Mouse (Mus musculus) right cerebral cortex, adult 18-20 months (tissue): Measurements from ENCODE around the gene Fzd9.
A peak's percentile ranks its signal among the peaks of the same experiment; 100 is the strongest.

ENCODE experiments used
- DNase-seq: peaks from one replicate; pipeline ENCODE4 v3.0.0; 2022; ENCODE audit warnings: mixed read lengths

Gene Fzd9

DNA sequence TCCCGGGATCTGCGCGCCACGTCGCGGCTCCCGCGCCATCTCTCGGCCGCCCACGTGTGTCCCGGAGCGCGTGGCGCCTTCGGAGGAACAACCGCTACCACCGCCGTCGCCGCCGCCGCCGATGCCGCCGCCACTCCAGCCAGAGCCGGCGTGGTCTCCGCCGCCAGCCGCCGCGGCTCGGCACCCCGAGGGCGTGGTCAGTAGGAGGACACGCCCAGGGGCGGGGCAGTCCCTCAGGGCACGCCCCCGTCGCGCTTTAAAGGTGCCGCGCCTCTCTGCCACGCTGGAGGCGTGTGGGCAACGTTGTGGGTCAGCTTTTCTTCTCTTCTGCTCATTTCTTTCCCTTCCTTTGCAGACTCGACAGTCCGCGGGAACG is at the start of gene Fzd9:
Gene Fzd9 (minus strand): TSS at position 152 of the 376 bp plus-strand sequence.
- DNase-seq, result peak; percentile 84

DNA sequence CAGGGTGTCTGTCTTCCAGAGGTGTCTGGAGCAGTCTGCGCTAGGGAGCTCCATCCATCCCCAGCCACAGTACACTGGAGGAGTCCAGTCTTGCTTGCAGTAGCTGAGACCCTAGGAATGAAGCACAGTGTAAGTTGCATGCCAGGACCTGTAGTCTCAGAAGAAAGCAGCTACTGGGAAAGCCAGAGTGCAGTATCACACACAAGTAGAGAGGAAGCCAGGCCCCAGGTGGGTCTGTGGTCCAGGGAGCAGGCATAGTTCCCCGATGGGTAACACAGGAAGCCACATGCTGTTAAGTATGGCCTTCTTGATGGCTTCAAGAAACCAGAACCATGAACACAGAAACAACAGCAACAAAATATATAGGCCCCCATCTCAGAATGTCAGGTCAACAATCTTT is 41.0 kb upstream of the Fzd9 start:
- DNase-seq, result no peak

DNA sequence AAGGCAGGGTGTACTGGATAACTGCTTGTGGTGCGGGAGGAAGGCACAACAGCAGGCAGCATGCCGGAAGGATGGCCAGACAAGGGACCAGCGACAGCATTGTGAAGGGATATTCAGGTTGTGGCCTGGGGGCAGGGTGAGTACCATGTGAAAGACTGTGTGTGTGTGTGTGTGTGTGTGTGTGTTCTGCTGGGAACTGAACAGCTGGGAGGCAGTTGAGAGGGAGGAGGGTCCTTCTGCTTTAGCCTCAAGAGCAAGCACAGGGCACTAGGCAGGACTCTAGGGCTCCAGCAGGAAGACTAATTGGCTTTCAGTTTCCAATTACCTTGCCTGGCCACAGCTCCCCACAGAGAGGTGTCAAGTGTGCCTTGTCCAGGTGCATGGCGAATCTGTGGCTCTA is 40.2 kb upstream of the Fzd9 start:
- DNase-seq, result no peak

DNA sequence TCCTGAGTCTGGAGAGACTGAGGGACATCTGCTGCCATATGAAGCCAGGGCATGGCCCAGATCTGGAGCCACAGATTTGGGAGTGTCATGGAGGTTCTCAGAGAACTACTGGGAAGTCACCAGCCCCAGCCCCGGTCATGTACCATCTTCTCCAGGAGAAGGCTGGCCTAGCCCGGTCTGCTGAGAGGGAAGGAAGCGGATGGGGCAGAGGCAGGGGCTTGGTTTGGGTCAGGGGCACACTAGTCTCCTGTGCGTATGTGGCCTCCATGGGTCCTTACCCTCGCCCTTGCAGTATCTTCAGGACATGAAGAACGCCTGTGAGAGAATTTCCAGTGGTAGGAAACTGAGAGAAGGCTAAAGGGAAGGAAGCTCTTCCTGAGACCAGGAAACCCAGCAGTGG is 39.7 kb upstream of the Fzd9 start:
- no peak for DNase-seq

DNA sequence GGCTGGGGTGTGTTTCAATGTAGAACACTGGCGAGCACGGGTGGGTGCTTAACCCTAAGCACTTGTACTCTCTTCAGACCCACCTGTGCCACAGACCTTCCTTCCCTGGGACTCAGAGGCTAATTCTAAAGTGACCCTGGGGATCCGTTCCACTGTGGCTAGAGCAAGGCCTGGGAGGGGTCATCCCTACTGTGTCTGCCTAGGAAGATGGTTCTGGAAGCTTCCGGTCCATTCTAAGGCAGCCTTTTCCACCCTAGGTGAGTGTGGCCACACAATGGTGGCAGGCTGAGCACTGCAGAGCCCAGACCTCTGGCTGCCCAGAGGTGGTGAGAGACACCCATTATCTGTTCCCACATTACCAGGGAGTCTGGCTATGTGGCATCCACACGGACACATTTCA is 35.9 kb upstream of the Fzd9 start:
- DNase-seq, result no peak

DNA sequence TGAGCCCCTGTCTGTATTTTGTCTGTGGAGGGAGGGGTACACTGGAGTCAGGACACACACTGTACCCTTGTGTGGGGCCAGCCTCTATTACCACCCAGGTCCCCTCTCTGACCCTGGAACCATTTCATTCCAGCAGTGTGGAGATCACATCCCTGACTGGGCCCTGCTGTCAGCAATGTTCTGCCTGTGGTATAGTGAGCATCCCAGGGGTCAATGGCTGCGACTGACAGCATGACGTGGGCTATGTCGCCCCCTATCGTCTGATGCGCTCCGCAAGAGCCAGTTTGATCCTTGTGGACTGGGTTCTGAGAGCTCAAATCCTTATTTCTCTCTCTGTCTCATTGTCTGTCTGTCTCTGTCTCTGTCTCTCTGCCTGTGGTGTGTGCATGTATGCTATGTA is 35.2 kb upstream of the Fzd9 start:
- peak; percentile 63 for DNase-seq

DNA sequence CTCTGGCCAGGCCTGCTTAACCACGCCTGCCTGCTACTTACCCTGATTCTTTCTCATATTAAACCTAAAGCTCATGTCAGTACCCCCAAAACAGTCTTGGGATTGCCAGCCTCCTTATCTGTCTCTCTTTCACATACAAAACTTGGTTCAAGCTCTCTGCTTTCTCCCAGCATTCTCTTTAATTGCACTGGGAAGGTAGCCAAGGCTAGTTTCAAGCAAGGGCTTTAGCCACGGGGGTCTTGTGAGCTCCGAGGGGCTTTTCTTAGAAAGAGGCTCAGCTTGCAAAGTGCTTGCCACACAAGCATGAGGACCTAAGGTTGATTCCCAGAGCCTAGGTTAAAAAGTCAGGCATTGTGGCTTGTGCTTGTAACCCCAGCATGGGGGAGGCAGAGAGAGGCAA is 34.2 kb upstream of the Fzd9 start:
- no peak for DNase-seq

DNA sequence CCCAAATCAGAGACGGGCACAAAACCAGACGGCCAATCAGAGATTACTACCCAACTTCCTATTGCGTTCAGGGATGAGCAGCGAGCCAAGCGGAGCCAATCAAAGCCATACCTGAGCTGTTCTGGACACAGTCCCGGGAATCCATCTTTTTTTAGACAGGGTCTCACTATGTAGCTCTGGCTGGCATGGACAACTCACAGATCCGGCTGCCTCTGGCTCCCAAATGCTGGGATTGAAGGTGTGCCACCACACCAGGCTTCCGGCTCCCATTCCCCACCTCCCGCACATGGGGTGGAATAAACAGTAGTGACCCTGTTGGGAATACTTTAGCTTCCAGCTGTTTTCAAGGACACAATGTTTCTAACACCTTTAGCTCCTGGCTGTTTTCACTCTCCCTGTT is 29.2 kb upstream of the Fzd9 start:
- DNase-seq, result no peak

DNA sequence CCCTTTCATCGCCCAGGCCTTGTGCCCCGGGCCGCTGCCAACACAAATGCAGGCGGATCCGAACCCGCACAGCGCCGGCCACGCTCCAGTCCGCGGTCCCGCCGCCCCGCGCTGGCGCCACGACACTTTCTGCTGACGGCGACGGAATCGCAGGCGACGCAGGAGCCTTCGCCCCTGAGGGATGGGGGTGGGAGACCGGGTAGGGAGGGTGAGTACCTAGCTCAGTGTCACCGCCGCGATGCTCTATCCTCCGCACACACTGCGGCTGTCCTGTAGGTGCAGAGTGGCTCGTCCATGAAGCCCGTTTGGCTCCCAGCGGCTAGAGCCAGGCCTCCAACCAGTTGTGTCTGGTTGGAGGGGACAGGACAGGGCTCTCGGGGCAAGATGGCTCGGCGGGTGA is 25.6 kb upstream of the Fzd9 start:
- no peak for DNase-seq

DNA sequence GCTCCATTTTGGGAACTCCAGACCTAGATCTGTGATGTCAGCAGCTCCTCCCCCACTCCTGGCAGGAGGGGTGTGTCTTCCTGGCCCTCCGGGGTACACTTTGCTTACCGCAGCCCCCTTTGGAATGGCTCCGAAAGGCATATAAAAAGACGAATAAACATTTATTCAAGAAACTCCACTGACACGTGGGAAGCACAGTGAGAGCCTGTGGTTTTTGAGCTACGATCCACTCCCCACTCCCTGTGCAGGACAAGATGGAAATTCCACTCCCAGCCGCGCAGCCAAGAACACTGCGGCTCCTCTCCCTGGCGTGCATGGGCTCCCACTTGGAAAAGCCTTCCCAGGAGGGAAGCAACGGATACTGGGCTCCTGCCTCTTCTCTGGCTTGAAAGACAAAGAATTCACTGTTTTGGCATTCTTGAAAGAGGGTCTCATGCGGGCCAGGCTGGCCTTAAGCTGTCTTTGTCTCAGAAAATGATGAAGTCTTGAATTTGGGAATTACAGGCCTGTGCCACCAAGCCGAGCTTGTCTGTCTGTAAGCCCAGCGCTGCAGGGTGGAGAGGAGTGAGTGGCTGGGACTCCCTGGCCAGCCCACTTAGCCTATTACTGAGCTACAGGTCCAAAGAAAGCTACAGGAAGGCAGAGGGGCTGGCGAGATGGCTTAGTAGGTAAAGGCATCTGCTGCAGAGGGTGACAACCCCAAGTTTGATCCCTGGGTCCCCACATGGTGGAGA is 23.8 kb upstream of the Fzd9 start:
- no peak for DNase-seq

DNA sequence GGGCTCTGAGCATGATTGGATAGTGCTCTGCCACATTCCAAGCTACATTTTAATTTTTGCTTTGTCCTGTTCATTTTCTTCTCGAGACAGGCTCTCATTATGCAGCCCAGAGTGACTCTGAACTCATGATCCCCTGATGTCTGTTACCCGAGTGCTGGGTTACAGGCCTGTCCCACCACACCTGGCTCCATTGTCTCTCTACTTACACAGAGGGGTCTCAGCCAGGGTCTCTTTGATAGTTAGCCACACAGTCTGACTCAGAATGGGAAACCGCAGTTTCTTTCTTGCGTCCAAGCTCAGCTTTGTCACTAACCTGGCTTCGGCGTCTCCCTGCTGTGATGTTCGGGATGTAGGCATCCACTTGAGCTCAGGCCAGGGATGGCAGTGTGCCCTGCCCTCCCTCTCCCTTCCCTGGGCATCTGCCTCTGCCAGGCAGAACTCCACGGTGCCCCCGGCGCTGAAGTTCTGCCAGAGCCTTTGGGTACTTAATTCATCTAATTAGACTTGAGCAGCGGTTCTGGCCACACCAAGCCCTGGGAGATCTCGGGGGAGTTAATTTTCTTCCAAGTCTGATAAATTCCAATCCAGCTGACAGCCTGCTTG is 20.6 kb upstream of the Fzd9 start:
- DNase-seq, result peak; percentile 46

DNA sequence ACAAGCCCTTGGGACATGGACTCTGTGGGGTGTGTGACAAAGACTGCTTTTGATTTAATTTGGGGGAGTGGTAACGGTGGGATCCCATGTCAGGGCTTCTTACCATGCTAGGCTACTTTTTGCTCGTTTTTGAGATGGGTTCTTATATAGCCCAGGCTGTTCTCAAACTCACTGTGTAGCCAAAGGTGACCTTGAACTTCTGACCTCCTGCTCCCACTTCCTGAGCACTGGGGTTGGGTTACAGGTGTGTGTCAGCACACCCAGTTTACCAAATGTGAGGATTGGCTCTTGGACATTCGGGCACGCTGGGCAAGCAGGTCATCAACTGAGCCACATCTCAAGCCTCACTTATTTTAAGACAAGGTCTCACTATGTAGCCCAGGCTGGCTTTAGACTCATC is 19.3 kb upstream of the Fzd9 start:
- no peak for DNase-seq

DNA sequence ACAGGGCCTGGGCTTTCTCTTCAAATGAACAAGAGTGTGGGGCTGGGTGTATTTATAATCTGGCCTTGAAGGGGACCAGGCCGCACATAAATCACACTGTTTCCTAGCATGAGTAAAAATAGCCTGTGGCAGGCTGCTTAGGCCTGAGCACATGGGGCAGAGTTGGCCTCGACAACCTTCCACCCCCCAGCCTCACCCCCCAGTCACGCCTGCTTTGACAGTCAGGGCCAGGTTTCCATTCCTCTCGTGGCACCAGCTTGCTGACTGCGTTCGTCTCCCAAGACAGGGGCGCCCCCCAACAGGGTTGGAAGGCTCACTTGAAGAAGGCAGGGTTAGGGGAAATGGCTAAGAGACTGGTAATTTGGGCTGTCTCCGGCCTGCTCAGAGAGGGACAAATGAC is 18.4 kb upstream of the Fzd9 start:
- DNase-seq, result no peak

DNA sequence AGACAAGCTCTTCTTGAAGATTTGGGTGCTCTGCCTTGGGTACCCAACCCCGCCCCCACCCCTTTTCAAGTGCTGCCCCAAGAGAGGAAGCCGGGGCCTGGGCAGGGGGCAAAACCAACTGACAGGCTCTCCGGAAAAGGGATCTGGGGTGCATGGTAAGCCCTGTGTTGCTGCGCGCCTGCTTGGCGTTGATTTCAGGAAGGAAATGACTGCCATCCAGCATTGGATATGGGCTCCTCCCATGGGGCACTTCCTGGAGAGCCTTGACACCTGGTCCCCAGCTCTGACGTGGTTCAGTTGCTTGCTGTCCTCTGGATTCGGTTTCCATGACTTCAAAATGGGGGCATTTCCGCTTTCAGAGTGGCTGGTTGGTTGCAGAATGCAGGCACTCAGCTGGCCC is 13.5 kb upstream of the Fzd9 start:
- DNase-seq, result no peak

DNA sequence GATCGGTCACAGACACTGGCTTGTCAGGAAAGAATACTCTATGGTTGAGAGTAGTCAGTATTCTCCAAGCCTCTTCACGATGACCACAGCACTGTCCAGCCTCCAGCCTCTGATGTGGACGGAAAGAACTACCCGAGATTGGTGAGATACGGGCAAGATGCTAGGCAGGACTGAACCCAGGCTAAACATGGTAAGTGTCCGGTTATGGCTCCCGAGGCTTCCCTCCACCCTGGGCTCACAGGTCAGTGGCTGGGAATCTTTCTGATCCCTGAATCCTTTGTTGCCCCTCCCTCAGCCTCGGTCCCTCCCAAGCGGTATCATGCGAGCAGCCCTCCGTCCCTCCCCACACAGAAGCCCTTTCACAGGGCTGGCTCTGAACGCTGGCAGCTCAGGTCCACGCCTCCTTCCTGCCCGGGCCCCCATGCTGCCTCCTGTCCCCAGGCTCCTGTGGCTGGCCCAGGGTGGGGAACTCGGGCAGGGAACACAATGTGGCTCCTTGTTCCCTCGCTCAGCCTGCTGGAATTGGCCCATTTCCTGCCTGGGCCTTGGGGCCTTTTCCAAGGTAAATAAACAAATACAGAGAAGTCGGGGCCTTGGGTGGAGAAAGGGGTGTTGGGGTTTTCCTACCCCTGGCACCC is 13.0 kb upstream of the Fzd9 start:
- DNase-seq, result peak; percentile 65

DNA sequence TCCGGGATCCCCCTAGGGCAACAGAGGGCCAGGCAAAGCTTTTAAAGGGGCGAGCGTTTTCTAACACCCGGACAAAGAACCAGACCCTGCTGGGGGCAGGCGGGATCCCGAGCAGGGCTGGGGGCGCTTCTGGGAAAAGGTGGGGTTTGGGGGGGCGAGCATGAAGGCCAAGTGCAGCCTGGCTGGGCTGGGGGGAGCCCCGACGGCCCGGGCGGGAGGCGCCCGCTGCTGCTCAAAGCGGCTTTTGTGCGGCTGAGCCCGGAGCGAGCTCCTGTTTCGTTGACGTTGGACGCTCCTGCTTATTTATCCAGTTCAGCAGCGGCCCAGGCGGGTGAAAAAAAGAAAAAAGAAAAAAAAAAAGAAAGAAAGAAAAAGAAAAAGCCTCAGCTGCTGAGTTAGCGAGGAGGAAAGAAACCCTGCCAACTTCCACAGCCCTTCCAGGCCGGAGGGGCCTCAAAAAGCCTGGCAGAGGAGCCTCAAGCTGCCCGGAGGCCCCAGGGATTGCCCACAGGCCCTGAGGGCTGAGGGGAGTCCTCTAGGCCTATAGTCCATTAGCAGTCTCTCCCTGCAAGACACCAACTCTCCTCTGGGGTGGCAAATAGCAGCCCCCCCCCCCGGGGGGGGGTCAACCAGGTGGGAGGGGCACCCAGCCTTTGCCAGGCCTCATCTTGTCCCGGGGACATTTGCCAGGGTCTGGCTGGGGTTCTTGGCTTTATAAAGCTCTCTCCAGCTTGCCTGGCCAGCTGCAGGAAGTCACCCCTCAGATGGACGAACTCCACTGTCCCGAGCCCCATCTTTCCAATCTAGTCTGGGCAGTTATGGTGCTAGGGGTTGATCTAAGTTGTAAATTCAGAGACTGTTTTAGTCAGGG is 7.5 kb upstream of the Fzd9 start:
- no peak for DNase-seq

DNA sequence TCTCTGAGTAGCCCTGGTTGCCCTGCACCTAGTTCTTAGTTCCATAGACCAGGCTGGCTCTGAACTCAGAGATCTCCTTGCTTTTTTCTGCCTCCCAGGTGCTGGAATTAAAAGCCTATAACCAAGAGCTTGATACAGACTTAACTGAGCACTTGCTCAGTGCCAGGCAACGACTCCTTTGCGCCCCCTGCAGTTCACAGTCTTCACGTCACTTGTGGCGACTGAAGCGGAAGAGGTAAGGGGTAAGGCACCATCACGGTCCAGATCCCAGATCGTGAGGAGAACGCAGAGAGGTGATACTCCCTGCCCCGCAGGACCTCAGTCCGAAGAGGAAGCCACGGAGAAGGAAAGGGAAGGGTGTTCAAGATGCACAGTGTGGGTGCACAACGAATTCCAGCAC is 6.5 kb upstream of the Fzd9 start:
- DNase-seq, result no peak

DNA sequence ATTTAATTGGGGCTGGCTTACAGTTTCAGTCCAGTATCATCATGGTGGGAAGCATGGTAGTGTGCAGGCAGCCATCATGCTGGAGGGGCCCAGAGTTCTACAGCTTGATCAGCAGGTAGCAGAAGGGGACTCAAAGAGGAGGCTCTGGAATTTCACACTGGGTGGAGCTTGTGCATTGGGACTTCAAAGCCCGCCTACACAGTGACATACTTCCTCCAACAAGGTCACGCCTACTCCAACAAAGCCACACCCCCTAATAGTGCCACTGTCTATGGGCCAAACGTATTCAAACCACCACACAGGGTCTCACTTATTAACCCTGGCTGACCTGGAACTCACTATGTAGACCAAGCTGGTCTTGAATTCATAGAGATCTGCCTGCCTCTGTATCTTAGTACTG is 5.1 kb upstream of the Fzd9 start:
- DNase-seq, result no peak

DNA sequence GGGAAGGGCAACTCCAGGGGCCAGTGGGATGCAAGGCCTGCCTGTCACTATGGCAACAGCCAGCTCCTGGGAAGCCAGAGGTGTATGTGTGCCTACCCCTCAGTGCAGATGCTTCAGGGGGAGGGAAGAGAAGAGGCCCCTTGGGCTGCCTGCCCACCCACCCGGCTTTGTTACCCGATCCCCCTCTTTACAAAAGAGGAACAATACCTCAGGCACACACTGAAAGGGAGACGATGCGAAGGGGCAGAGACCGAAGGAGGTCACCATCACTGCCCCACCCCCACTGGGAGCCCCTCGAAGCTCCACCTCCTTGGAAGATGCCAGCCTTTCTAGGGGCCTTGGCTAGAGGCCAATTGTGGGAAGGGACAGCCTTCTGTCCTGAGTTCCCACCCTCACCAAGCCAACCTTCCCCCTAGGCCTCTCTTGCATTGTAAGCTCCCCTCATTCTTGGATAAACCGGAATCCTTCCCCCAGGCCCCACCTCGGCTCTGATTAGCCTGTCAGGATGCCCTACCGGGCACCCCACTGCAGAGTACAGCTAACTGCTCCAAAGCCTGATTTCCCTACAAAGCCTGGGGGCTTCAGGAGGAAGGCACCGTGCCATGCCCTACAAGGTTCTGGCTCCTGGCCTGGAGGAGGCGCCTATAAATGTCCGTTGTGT is 2.8 kb upstream of the Fzd9 start:
- no peak for DNase-seq

DNA sequence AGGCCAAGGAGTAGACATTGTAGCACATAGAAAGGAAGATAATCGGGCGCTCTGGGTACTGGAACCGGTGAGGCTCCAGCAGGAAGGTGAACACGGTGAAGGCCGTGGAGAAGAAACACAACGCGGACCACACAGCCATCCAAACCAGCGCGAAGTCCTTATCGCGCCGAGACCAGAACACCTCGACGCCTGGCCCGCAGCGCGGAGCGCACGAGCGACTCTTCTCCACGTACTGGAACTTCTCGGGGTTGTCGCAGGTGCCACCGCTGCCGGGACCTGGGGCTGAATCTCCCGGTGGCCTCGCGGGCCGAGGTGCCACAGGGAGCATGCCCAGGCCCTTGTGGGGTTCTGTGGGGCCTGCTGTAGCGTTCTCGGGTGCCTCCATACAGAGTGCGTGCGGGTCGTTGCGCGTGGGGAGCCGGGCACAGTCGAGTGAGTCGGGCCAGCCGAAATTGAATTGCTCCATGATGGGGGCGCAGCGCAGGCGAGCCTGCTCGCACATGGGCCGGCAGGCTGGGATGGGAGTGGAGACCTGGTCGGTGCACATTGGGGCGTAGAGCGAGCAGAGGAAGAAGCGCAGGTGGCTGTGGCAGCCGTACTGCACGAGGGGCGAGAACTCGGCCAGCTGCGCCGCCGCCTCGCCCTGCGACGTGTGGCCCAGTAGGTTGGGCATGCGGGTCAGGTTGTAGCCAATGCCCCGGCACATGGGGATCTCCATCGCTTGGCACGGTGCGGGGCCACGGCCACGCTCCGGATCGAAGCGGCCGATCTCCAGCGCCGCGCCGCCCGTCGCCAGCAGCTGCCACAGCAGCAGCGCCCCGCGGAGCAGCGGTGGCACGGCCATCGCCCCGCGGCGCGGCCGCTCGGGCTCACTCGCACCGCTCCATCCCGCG is 598 bp downstream of the Fzd9 start:
- DNase-seq, result no peak

DNA sequence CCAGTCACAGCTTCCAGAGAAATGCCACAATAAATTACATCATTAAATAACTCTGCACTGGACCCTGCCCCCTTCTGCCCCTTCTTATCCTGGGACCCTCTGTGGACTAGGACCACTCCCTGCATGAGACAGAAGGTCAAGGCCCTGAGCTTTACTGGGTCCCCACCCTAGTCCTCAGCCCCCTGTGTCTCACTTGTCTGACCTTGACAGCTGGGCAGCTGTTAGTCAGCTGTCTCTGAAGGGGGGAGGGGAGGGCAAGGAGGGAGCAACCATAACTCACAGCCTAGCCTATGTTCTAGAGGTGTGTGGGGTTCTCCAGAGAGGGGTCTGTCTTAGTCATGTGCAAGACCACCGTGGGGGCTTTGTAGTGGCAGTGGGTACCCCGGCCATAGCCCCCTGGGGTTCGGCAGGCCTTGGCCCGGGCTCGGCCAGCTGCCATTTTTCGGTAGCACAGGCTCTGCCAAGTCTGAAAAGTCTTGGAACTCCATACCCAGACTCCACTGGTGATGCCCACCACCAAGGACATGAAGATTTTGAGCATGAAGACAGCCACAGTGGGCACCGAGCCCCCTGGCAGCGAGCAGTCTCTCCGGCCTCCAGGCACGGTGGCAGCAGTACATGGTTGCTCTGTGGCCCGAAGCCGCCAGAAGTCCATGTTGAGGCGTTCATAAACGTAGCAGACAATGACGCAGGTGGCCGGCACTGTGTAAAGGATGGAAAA is 1.9 kb downstream of the Fzd9 start:
- no peak for DNase-seq
